Mouse (Mus musculus): ENCODE results near the gene Dennd1b.

DNA sequence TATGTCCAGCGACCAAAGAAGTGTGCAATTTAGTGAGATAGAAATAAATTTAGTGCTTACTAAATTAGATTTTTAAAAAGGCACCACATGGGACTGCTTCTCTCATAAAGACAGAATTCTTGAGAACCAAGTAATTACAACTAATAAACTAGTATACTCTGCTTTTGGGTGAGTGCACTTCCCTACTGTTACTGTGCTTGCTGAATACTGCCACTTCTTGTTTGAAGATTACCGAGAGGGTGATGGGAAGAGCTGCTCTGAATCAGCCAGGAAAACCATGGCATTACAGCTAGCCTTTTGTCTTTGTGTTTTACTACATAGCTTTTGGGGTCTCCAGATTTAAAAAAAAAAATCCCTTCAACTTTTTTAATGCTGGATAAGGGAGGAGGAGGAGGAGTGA is 19.8 kb downstream of the Dennd1b start:
- no peak for TF ChIP-seq CTCF (IDR thresholded peaks at IDR 0.05)
- TF ChIP-seq EP300 (IDR thresholded peaks at IDR 0.05; ENCODE audit: insufficient read depth, low read depth, low read length): no peak
